Comparison of ENCODE assay signal across 23 mouse cellular contexts in the genomic region with DNA sequence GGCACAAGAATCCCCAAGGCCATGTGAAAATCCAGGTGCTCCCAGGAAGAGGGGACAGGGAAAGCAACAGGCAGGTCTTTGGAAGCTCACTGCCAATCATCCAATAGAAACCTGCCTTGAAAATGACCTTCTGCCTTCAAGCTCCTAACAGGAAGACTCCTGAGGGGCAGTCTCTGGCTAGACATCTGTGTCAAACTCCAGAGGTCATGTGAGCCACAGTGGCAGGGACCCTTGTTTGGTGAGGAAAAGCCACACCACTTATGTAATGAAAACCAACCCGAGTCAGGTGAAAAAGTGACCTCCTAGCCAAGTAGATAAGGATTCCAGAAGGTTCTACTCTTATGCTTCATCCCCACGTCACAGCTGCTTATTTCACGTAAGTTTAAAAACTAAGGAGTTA.
DNase-seq lines count a peak whose midpoint lies in the region; ATAC-seq and TF ChIP-seq lines count a peak whose summit lies in the region.
"Had no signal": no experiment of that assay in that cellular context is flagged by ENCODE, and none has a peak within 500 bp of the region (broad histone marks: within the 10 kb centered on the region; RNA-seq: fewer than 3 reads in every experiment).

No protein-coding gene starts in this region.

- WGBS in heart, embryonic 16.5 days, result 60% methylated on average over 3 of the region's 3 CpGs
- WGBS in lung, postnatal 0 days, result 72% methylated on average over 3 of the region's 3 CpGs
- 61% methylated on average over 3 of the region's 3 CpGs for WGBS in liver, postnatal 0 days (ENCODE audit: insufficient replicate concordance)

- no peaks in the 10 kb centered on the region for H3K27me3 ChIP-seq in heart, embryonic 16.5 days (ENCODE audit: control insufficient read depth, insufficient read depth, low read length)
- H3K27me3 ChIP-seq in lung, postnatal 0 days (replicated peaks; ENCODE audit: insufficient read depth, low read length), result no peaks in the 10 kb centered on the region
- H3K27me3 ChIP-seq in testis, adult 2 months (ENCODE audit: control insufficient read depth, insufficient read depth, low read length), result no peaks in the 10 kb centered on the region
- H3K27me3 ChIP-seq in liver, postnatal 0 days (ENCODE audit: insufficient read depth, low read length), result no peaks in the 10 kb centered on the region
- H3K27me3 ChIP-seq: embryonic facial prominence, embryonic 12.5 days; forebrain, embryonic 13.5 days; forebrain, embryonic 15.5 days; Patski had no signal

- DNase-seq in heart, adult 11 months, result no peak
- DNase-seq in lung, postnatal 0 days (ENCODE audit: low spot score), result no peak
- DNase-seq in lung, postnatal 36 days, result no peak
- no peak for DNase-seq in testis, postnatal 10 days (ENCODE audit: low spot score)
- peak; percentile 50 for DNase-seq in yolk sac, embryonic 10.5 days (ENCODE audit: low spot score)
- DNase-seq in liver, postnatal 0 days, result no peak
- DNase-seq: adrenal gland, adult 8-10 months; adrenal gland, postnatal 14 days; adrenal gland, postnatal 36 days; cerebellum, adult 11-12 months; cerebellum, adult 2 months; cerebellum, adult 9-10 months; cerebellum, postnatal 10 days; cerebellum, postnatal 25 days had no signal

- TF ChIP-seq EP300 in lung, postnatal 0 days (IDR thresholded peaks at IDR 0.05), result no peak
- no peak for TF ChIP-seq EP300 in liver, postnatal 0 days (IDR thresholded peaks at IDR 0.05; ENCODE audit: low read depth)

- TF ChIP-seq POLR2A in testis, adult 2 months (IDR thresholded peaks at IDR 0.05; ENCODE audit: control insufficient read depth, low read depth, low read length), result no peak

- TF ChIP-seq CTCF in lung, postnatal 0 days (IDR thresholded peaks at IDR 0.05), result no peak
- no peak for TF ChIP-seq CTCF in testis, adult 2 months (IDR thresholded peaks at IDR 0.05; ENCODE audit: control insufficient read depth, insufficient read depth, insufficient replicate concordance, low read depth, low read length)
- TF ChIP-seq CTCF in liver, postnatal 0 days (IDR thresholded peaks at IDR 0.05; ENCODE audit: low read depth), result no peak

- H3K4me1 ChIP-seq in heart, embryonic 16.5 days (ENCODE audit: control insufficient read depth, insufficient read depth, low read length), result peaks cover 28% of the 10 kb centered on the region
- H3K4me1 ChIP-seq in lung, postnatal 0 days (ENCODE audit: insufficient read depth, low read depth, low read length), result no peaks in the 10 kb centered on the region
- H3K4me1 ChIP-seq in testis, adult 2 months (ENCODE audit: control insufficient read depth, insufficient read depth, low read length), result no peaks in the 10 kb centered on the region
- H3K4me1 ChIP-seq in liver, postnatal 0 days (ENCODE audit: insufficient read depth), result no peaks in the 10 kb centered on the region
- H3K4me1 ChIP-seq: embryonic facial prominence, embryonic 12.5 days had no signal

- no peaks in the 10 kb centered on the region for H3K9me3 ChIP-seq in heart, embryonic 16.5 days (replicated peaks; ENCODE audit: control insufficient read depth, low read length)
- H3K9me3 ChIP-seq in lung, postnatal 0 days (ENCODE audit: low read length), result no peaks in the 10 kb centered on the region
- no peaks in the 10 kb centered on the region for H3K9me3 ChIP-seq in liver, postnatal 0 days (ENCODE audit: low read length)
- H3K9me3 ChIP-seq: embryonic facial prominence, embryonic 10.5 days; embryonic facial prominence, embryonic 12.5 days; forebrain, embryonic 13.5 days; forebrain, embryonic 15.5 days had no signal

- peaks cover 15% of the 10 kb centered on the region for H3K36me3 ChIP-seq in heart, embryonic 16.5 days (ENCODE audit: control insufficient read depth, insufficient read depth)
- peaks cover 10% of the 10 kb centered on the region; the same call in 1 of the 2 replicates for H3K36me3 ChIP-seq in lung, postnatal 0 days (ENCODE audit: insufficient read depth, low read length)
- H3K36me3 ChIP-seq in testis, adult 2 months (ENCODE audit: control insufficient read depth, insufficient read depth, low read length), result no peaks in the 10 kb centered on the region
- H3K36me3 ChIP-seq in liver, postnatal 0 days (replicated peaks; ENCODE audit: insufficient read depth, low read length), result peaks cover 53% of the 10 kb centered on the region
- H3K36me3 ChIP-seq: forebrain, embryonic 15.5 days; G1E had no signal

- H3K4me3 ChIP-seq in heart, embryonic 16.5 days (ENCODE audit: low read length), result no peak overlapping the region
- no peak overlapping the region for H3K4me3 ChIP-seq in lung, postnatal 0 days (ENCODE audit: low read depth, low read length)
- peak overlapping the region; percentile 76 for H3K4me3 ChIP-seq in testis, adult 2 months (ENCODE audit: control insufficient read depth, low read depth, low read length)
- no peak overlapping the region for H3K4me3 ChIP-seq in liver, postnatal 0 days (ENCODE audit: low read depth, low read length)
- H3K4me3 ChIP-seq: embryonic facial prominence, embryonic 10.5 days; embryonic facial prominence, embryonic 12.5 days; forebrain, embryonic 13.5 days; forebrain, embryonic 15.5 days had no signal

- H3K27ac ChIP-seq in heart, embryonic 16.5 days (ENCODE audit: low read length), result no peak overlapping the region
- peak overlapping the region; percentile 39 for H3K27ac ChIP-seq in lung, postnatal 0 days (ENCODE audit: low read length)
- no peak overlapping the region for H3K27ac ChIP-seq in testis, adult 2 months (ENCODE audit: control insufficient read depth, insufficient read depth, low read depth, low read length)
- no peak overlapping the region for H3K27ac ChIP-seq in liver, postnatal 0 days (ENCODE audit: low read depth)
- H3K27ac ChIP-seq: embryonic facial prominence, embryonic 10.5 days; embryonic facial prominence, embryonic 12.5 days; forebrain, embryonic 13.5 days; forebrain, embryonic 15.5 days had no signal

- 0 out of 2 replicates have a peak overlapping the region, but pooled peaks have one; percentile 16 for H3K9ac ChIP-seq in heart, embryonic 16.5 days (ENCODE audit: low read length)
- H3K9ac ChIP-seq in lung, postnatal 0 days (replicated peaks; ENCODE audit: low read depth), result no peak overlapping the region
- H3K9ac ChIP-seq in liver, postnatal 0 days (replicated peaks), result no peak overlapping the region
- H3K9ac ChIP-seq: embryonic facial prominence, embryonic 12.5 days; forebrain, embryonic 13.5 days; forebrain, embryonic 15.5 days had no signal

- no peak for ATAC-seq in heart, embryonic 16.5 days (replicated peaks; ENCODE audit: extremely low read depth, insufficient read depth, low FRiP score)
- ATAC-seq in lung, postnatal 0 days, result no peak
- no peak for ATAC-seq in liver, postnatal 0 days
- ATAC-seq: activated CD4-positive, CD25-positive, alpha-beta regulatory T cell, adult 4 months; forebrain, embryonic 13.5 days; forebrain, embryonic 15.5 days; Patski had no signal

- H3K4me2 ChIP-seq in heart, embryonic 16.5 days (ENCODE audit: low read depth, low read length), result no peak overlapping the region
- H3K4me2 ChIP-seq in lung, postnatal 0 days (replicated peaks; ENCODE audit: low read depth, low read length), result no peak overlapping the region
- H3K4me2 ChIP-seq in liver, postnatal 0 days (ENCODE audit: low read depth, low read length), result no peak overlapping the region
- H3K4me2 ChIP-seq: embryonic facial prominence, embryonic 12.5 days; forebrain, embryonic 13.5 days; forebrain, embryonic 15.5 days had no signal
